Mouse (Mus musculus): ENCODE measurements around the gene Jazf1.

Jazf1 gene

GRCm38 (mm10) chr6:52903226-52903960, 165.0 kb downstream of the Jazf1 start:
- no peak for DNase-seq

DNA sequence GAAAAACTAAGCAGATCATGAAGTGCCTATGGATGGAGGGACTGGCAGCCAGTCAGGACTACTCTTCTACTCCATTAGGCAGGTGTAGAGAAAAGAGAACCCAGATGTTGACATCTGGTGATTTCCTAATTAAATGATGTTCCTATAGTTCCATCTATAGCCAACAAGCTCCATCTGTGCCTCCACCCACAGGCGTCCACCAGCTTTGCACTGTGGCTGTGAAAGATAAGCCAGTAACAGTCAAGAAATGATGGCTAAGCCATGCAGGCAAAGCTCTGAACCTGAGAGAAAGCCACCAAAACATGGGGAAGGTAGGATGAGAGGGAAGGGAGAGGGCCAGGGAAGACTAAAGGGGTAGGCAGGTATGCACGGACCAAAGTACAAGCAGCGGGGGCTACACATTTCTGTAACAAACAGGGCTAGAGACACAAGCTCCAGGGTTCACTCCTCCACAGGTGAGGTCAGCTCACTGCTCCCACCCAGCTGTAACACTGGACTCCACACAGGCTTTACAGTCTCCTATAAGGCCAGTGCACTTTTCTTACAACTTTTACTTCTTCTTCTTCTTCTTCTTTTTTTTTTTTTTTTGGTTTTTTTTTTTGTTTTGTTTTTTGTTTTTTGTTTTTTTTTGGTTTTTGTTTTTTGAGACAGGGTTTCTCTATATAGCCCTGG, 168.7 kb downstream of the Jazf1 start:
- DNase-seq: no peak

- no peak for DNase-seq
Measured at GRCm38 (mm10) chr6:52895075-52895474, 173.4 kb downstream of the Jazf1 start.

DNA sequence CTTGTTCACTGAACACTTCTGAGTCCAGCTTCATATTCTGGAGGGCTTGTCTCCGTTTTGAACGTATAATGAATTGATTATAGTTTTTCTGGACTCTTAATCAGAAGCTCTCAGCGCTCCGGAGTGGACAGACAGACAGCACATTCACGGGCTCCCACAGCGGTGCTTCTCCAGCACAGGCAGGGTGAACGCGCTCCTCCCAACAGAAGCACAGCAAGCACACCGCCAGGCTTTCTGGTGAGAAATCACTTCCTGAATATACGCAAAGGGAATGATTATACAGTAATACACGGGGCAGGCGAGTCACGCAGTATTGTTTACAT, 174.0 kb downstream of the Jazf1 start:
- DNase-seq: no peak

DNA sequence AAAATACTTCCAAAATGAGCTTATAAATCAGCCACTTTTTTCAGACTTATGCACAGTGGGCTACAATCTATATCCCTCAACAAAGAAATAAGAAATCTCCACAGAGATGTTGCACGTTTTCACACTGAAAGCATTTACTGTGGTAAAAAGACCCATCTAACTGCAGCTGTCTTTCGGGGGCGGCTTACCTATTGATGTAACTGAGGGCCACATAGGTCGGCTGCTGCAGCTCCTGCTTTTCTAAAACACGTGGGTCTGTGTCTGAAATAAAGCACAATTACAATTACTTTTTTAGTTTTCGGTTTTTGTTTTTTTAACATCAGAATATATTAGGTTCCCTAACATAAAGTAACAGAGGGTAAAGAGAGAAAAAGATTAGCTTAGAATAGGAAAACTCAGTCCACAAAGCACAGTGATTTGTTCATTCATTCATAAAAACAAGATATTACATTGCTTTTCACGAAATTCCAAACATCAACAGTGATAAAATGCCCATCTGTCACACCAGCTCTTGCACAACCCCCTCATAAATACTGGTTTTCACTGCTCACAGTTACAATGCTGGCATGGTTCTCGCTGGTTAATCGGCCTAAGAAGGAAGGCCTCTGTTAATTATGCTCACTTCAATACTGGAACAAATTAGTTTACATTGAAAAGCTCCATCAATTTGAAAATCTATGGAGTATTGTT, 174.5 kb downstream of the Jazf1 start:
- no peak for DNase-seq

DNA sequence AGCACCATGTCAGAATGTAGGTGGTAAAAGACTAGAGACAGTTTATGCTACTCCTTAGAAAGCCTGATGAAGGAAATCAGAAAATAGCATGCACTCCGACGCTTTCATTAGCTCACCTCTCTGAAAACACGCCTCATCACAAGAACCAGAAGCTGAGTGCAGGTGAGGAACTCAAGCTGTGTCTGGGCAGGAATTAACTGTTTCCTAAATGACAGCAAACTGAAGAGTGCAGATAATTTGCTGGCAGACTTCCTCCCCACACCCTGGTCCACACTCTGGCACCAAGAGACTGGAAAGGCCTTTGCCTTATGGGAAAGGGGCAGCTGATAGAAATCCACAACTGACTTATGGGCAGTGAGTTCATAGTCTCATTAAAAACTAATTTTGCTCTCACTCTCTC, 175.5 kb downstream of the Jazf1 start:
- DNase-seq: no peak

DNA sequence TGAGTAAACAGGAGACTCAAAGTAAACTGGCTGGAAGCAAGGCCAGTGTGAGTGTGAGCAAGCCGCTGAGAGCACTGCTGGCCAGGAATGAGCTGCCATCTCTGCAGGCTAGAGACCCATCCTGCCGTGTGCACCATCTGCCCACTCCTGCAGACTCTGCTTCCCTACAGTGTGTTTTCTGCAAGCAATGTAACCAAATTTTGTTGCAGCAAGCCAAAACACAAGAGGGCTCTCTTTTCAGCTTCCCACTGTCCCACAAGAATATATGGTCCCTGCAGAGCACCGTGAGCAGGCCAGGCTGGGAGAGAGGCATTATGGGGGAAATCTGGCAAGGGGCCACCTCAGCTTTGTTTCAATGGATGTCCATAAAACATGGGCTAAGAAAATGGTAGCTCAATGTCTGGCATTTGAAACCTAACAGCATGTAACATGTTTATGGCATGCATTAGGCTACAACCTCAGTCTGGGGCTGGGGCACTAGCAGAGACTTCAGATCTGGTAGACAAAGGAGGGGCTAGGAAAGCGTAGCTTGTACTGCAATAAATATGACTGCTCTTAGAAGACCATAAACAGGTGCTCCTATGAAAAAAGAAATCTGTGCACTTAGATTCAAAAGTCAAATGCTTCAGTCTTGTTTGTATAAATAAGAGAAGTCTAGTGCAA, 180.8 kb downstream of the Jazf1 start:
- no peak for DNase-seq

DNA sequence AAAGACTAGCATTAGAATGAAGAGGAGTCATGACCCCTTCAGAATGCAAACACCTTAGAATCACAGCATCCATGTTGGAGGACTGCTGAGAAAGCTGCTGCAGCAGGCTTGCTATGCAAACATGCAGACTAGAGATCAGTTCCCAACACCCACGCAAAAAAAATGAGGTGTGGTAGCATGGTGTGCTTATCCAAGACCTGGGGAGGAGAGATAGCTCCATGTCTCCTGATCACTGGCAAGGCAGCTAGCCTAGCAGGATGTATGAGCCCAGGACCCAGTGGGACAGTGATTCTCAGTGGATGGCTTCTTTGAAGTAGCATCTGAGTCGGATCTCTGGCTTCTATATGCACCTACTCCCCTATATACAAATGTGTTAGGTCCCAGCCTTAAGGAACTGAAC, 184.7 kb downstream of the Jazf1 start:
- DNase-seq: no peak

GRCm38 (mm10) chr6:52877176-52877575, 191.3 kb downstream of the Jazf1 start:
- no peak for DNase-seq

- no peak for DNase-seq
Measured at GRCm38 (mm10) chr6:52871306-52871705, 197.1 kb downstream of the Jazf1 start.

DNA sequence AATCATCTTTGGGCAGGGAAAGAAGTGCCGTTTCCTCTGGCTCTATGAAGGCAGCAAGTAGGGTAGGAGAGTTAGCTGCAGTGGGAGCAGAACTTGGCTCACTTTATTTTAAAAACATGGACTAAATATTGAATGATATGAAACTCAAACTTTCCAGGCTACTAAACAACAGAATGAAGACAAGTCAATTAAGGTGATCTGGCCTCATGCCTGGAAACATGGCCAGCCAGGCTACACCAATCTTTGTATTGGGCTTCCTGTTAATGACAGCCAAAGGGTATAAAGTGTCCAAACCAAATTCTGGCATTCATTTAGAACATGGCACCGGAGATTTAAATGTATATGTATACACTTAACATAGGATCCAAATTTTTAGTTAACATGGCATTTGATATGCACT, 199.2 kb downstream of the Jazf1 start:
- DNase-seq: no peak

DNA sequence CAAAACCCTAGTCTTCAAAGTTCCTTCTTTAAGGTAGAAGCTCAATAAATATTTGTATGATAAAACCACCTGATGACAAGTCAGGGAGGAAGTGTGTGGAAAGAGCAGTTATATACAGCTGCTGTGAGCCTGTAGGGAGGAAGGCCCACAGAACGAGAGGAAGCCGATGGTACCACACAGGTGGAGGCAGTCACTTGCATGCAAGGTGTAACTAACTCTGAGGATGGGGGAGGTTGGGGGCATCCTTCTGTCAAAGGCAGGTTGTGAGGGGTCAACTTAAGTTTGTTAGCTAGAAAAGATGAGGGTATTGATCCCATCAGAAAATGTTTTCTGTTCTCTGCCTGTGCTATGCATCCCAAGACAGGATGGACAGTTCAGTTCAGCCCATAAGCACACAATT, 200.1 kb downstream of the Jazf1 start:
- no peak for DNase-seq

DNA sequence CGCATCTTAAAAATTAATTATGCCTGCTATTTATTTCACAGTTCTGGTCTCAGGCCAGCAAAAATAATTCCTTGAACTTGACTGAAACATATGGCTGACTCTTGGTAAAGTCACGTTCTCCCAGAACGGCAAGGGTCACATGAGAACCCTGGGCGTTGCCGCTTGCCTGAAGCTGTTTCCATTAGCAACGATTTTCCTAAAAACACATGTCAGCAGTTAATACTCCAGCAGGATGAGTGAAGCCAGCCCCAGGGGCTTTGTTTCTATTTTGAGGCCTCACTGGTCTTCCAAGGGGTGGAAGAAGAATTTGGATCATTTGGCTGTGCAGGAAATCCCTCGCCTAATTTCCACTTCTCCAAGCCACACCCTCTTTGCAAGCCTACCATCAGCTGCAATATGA, 206.5 kb downstream of the Jazf1 start:
- no peak for DNase-seq

GRCm38 (mm10) chr6:52861186-52861820, 207.1 kb downstream of the Jazf1 start:
- peak; percentile 25 for DNase-seq

DNA sequence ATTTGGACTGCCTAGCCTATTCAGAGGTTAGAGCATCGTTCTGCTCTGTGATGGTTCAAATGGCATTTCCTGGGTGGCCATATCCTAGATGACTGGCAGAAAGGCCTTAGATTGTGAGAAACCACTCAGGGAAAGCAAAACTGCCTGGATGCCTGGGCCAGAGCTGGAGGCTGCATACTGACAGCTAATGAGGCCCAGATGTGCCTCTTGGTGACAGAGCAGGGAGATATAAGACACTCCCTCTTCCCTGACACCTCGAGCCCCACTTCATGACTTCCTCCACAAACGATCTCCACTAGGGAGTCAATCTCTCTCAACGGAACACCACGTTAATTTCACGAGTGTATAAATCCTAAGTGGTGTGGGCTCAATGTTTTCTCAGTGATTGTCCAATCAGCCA, 207.7 kb downstream of the Jazf1 start:
- DNase-seq: peak; percentile 29

DNA sequence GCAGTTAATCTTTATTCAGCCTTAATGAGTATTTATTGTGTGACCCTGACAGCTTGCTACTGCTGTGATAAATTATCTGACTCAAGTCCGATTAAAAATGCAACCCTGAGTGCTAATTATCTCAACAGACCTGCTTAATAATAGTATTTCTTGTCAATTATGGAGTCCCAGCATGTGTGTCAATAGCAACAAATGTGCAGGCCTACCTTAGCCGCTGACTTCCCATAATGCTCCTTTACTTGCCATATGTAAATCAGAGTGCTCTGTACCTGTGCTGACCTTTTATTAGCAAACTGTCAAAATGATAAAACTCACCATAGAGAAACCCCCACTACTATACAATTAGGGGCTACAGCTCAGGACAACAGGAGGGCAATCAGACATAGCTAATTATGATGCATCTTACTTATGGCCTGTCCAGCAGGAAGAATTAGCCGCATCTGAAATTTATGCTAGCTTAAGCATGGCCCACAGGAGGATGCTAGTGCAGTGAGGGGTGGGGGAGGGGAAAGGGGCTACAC, 209.5 kb downstream of the Jazf1 start:
- no peak for DNase-seq

- DNase-seq: no peak
Measured at GRCm38 (mm10) chr6:52852404-52853107, 215.9 kb downstream of the Jazf1 start.

DNA sequence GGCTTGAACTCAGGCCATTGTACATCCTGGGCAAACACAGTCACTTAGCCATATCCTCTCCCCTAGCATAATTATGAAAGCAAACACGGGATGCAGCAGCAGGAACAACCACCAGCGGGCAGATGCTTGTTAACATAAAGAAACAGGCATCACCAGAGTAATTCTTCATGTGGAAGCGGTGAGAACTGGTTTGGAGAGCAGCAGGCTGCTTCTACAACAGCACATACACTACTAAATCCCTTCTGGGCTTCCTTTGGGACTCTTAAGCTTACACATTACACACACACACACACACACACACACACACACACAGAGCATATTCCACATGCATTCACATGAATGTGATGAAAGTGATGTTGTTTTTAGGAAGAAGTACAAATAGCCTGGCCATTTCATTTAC, 216.5 kb downstream of the Jazf1 start:
- no peak for DNase-seq

DNA sequence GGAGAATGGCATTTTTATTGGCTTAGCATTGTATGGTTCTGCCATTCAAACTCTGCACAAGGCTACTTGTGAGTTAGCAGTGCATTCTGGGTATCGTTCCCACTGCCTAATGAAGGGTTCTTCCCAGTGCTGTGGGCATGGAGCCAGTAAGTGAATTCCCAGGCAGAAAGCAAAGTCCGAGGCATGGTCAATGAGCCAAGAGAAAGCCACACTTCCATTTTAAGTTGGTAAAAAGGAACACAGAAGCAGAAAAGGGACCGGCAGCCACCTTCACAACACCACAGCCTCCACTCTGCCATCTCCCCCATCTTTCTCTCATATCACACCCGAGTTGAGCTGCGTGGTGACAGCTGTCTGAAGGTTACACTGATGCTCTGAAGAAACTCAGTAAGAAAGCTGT, 217.4 kb downstream of the Jazf1 start:
- DNase-seq: peak; percentile 76

DNA sequence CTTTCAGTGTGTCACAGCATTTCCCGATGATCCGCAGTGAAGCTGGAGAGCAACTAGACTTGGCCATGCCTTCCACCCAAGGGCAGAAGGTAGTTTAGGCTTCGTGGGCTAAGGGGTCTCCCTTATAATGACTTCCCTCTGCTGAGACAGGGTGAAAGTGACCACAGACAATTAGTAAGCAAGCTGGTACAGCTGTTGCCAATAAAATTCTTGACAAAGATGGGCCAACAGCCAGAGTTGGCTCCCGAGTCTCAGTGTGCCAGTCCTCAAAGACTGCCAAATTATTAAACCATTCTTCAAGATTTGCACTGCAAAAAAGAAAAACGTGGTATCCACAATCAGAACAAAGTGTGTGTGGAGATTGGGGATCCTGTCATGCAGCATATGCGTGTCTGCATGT, 220.2 kb downstream of the Jazf1 start:
- no peak for DNase-seq

- no peak for DNase-seq
Measured at GRCm38 (mm10) chr6:52846314-52846713, 222.1 kb downstream of the Jazf1 start.

- DNase-seq: no peak
Measured at GRCm38 (mm10) chr6:52844741-52845140, 223.7 kb downstream of the Jazf1 start.

Data from lung, postnatal 10 days (tissue).